ENCODE assay signal across 17 mouse cellular contexts in the genomic region with DNA sequence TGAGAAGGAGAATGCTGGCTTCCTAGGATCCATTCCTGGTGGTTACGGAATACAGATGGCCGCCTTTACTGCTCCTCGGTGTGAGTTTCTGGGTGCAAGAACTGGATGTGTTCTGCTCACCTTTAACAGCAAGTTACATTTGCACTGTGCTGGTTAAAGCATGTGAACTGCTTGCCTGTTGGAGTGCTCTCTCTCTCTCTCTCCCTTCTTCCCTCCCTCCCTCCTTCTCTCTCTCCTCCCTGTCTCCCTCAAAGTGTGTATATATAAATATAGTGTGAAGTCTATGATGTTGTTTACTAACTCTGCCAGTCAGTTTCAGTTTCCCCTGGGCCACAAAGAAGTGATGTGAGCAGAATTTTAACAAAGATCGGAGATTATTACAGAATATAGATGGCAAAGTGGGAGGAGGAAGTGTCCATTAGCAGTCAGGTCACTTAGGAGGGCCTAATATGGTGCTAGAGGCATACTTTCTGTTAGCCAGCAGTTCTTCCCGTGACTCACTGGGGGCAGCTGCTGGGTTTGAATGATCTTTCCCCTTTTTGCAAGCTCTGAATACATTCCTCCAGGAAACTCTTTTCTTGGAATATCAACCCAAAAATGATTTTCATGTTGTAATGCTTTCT.
"Had no signal": no experiment of that assay in that cellular context is flagged by ENCODE, and none has a peak within 500 bp of the region (broad histone marks: within the 10 kb centered on the region; RNA-seq: fewer than 3 reads in every experiment).

No protein-coding gene starts in this region.

- H3K27me3 ChIP-seq: liver, embryonic 15.5 days; megakaryocyte, embryonic 14.5 days had no signal

- H3K9me3 ChIP-seq: limb, embryonic 10.5 days; liver, embryonic 15.5 days; megakaryocyte, embryonic 14.5 days; neural tube, embryonic 12.5 days had no signal

- H3K4me3 ChIP-seq: left cerebral cortex, adult 2 months; limb, embryonic 10.5 days; liver, embryonic 15.5 days; megakaryocyte, embryonic 14.5 days; neural tube, embryonic 12.5 days had no signal

- H3K36me3 ChIP-seq: limb, embryonic 10.5 days; liver, embryonic 15.5 days; neural tube, embryonic 12.5 days had no signal

- DNase-seq: kidney, adult 8-10 months; kidney, postnatal 25 days; lung, embryonic 14.5 days; lung, postnatal 14 days; retina, postnatal 1 day; right cerebral cortex, postnatal 4 days; spleen, adult 18-20 months; thymus, adult 18-20 months; thymus, postnatal 25 days had no signal

- H3K4me1 ChIP-seq: limb, embryonic 10.5 days; liver, embryonic 15.5 days had no signal

- H3K9ac ChIP-seq: liver, embryonic 15.5 days; lung, embryonic 14.5 days; neural tube, embryonic 12.5 days had no signal

- ATAC-seq: intestine, postnatal 0 days had no signal

- H3K27ac ChIP-seq: left cerebral cortex, adult 2 months; limb, embryonic 10.5 days; liver, embryonic 15.5 days; macrophage; neural tube, embryonic 12.5 days had no signal

- H3K4me2 ChIP-seq: liver, embryonic 11.5 days; liver, embryonic 15.5 days; lung, embryonic 14.5 days; neural tube, embryonic 12.5 days had no signal
